Mouse (Mus musculus) neural tube, embryonic 15.5 days (tissue): Measurements from ENCODE around the gene Mctp2. TPM values are rescaled to one million over a fixed set of nuclear protein-coding genes. Genes with fewer than 3 reads are reported as not detected.

ENCODE experiments used
- ATAC-seq: fragments of 200-750 bp; cut with Nextera tagmentation; 2 replicates; pipeline ENCODE4 v1.8.0; 2017; ENCODE audit warnings: mild to moderate bottlenecking, moderate TSS enrichment, moderate library complexity; ENCODE audit not compliant: low FRiP score
- H3K27ac ChIP-seq: fragments of 300-500 bp; sonication (generic); replicated peaks from 2 replicates; pipeline ENCODE4 v1.5.1; 2015; ENCODE audit warnings: mild to moderate bottlenecking, inconsistent platforms
- H3K27me3 ChIP-seq: fragments of 300-500 bp; sonication (generic); replicated peaks from 2 replicates; pipeline ENCODE4 v1.6.1; 2015; ENCODE audit warnings: inconsistent platforms
- H3K36me3 ChIP-seq: fragments of 300-500 bp; sonication (generic); 2 replicates; pipeline ENCODE4 v1.6.1; 2015; ENCODE audit warnings: inconsistent platforms
- H3K4me1 ChIP-seq: fragments of 300-500 bp; sonication (generic); 2 replicates; pipeline ENCODE4 v1.6.1; 2015; ENCODE audit warnings: inconsistent platforms
- H3K4me2 ChIP-seq: fragments of 300-500 bp; sonication (generic); 2 replicates; pipeline ENCODE4 v1.6.1; 2015; ENCODE audit warnings: inconsistent platforms, mild to moderate bottlenecking, moderate library complexity
- H3K4me3 ChIP-seq: fragments of 300-500 bp; sonication (generic); replicated peaks from 2 replicates; pipeline ENCODE4 v1.5.1; 2015; ENCODE audit warnings: mild to moderate bottlenecking, inconsistent platforms
- H3K9ac ChIP-seq: fragments of 300-500 bp; sonication (generic); replicated peaks from 2 replicates; pipeline ENCODE4 v1.6.1; 2015; ENCODE audit warnings: mild to moderate bottlenecking, inconsistent platforms
- H3K9me3 ChIP-seq: fragments of 300-500 bp; sonication (generic); replicated peaks from 2 replicates; pipeline ENCODE4 v1.6.1; 2016; ENCODE audit warnings: inconsistent platforms
- WGBS: fragments of 180-500 bp; shearing (Covaris S2); methylation state at CpG from one replicate; pipeline ENCODE4 v1.1.7; 2015; ENCODE audit warnings: mixed read lengths; 5-methylcytosine and 5-hydroxymethylcytosine counted together
- polyA plus RNA-seq: library from polyadenylated mRNA; unstranded; fragments of >200 nt; fragmentation: Nextera tagmentation; extraction: Ambion mirVana; gene quantifications from 2 replicates; pipeline ENCODE4 v1.2.1, GENCODE M21; 2015

The Mctp2 gene
- polyA plus RNA-seq, 1 experiment from 2014 or later: 1.5 TPM

DNA sequence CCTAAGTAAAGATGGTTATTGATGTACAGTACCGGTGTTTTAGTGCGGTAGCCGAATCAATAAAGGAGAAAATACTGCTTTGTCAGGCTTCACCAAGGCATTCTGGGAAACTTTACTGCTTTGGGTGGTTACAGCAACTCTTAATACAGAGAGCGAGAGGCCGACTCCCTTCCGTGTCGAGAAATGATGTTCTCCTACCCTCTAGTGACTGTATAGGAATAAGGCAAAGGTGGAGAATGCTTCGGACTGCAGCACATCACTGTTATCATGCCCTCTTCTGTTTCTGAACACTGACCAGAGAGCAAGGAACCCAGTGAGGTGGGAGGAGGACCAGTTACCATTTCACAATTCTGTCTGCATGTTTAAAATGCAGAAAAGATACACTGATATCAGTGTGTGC lies 83.9 kb downstream of the Mctp2 start:
- H3K4me3 ChIP-seq: no peak overlapping the region
- peak overlapping the region; percentile 13; the same call in 1 of the 2 replicates for H3K4me2 ChIP-seq
- H3K27me3 ChIP-seq: no peaks in the 10 kb centered on the region
- H3K9ac ChIP-seq: no peak overlapping the region
- no peaks in the 10 kb centered on the region for H3K9me3 ChIP-seq
- H3K36me3 ChIP-seq: no peaks in the 10 kb centered on the region
- no peak for ATAC-seq
- 65% methylated on average over 8 of the region's 8 CpGs for WGBS
- H3K4me1 ChIP-seq: no peaks in the 10 kb centered on the region
- no peak overlapping the region for H3K27ac ChIP-seq

DNA sequence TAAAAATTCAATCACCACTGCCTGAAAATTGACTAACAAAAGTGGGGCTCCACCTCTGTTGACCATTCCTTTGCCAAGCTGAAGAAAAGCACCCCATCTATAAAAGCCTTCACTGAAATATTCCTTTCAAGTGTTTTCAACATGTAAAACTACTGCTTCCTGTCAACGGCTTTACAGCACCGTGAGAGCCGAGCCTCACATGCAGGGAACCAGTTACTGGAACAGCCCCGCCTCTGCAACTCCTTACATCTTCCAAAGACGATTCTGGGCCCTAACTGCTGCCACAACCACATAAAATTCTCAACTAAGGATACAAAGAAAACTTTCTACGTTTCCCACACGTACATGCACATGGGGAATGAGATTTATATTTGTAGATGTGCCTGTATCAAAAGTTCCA lies 88.4 kb downstream of the Mctp2 start:
- no peak overlapping the region for H3K4me3 ChIP-seq
- 56% methylated on average over 7 of the region's 7 CpGs for WGBS
- no peak overlapping the region for H3K27ac ChIP-seq
- no peak overlapping the region for H3K4me2 ChIP-seq
- H3K9me3 ChIP-seq: no peaks in the 10 kb centered on the region
- ATAC-seq: no peak
- H3K9ac ChIP-seq: no peak overlapping the region
- no peaks in the 10 kb centered on the region for H3K36me3 ChIP-seq
- no peaks in the 10 kb centered on the region for H3K4me1 ChIP-seq
- no peaks in the 10 kb centered on the region for H3K27me3 ChIP-seq

DNA sequence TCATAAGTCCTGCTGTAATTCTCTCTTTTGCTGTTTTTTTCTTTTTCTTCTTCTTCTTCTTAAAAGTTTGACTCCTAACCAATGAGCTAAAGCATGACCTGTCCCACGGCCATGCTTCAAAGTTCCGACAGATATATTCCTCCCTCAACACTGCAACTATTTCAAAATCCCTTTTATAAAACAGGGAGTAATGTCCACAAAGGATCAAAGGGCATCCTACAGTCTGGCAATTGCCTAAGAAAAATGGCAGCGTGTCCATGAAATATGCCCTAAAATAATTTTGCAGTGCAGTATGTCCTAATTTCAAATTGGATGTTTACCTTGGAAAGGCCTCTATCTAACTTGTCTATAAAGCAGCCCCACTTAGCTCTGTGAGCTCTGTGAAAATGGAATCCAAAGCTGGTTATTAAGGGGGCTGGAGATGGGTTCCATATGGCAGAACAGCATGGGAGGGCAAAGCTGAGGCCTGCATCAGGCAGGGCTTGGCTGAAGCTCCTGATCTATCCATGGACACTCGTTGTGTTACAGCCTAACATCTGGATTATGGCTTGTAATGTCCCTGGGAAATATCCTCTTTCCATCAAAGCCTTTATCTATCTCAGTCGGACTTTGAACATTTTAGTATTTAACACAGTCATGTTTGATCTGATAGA lies 90.7 kb downstream of the Mctp2 start:
- Histone ChIP-seq H3K4me1 (no peaks in the 10 kb centered on the region), H3K9me3 (no peaks in the 10 kb centered on the region), H3K9ac (no peak overlapping the region), H3K4me2 (no peak overlapping the region), H3K36me3 (no peaks in the 10 kb centered on the region), H3K4me3 (no peak overlapping the region), H3K27ac (no peak overlapping the region), H3K27me3 (no peaks in the 10 kb centered on the region)
- peak; percentile 45; the same call in 1 of the 2 replicates for ATAC-seq
- 78% methylated on average over 5 of the region's 5 CpGs for WGBS

DNA sequence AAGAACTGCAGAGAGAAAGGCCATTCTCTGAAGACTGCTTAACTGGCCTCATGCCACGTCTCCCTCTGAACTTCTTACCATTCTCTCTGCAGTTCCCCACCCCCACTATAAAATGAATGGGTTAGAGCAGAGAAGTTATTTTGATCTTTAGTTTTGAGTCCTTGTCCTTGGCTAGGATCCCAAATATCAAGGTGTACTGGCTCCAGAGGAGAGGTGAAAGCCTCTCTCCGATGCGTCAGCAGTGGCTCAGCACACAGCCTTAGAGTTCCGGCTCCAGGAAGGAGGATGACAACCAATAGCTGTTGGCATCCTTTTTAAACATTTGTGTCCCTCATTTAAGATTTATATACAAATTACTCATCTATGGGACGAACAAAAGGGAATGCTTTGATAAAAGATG lies 96.2 kb downstream of the Mctp2 start:
- no peaks in the 10 kb centered on the region for H3K27me3 ChIP-seq
- H3K27ac ChIP-seq: no peak overlapping the region
- no peak overlapping the region for H3K4me2 ChIP-seq
- 81% methylated on average over 5 of the region's 5 CpGs for WGBS
- no peak for ATAC-seq
- H3K9ac ChIP-seq: no peak overlapping the region
- no peaks in the 10 kb centered on the region for H3K9me3 ChIP-seq
- H3K36me3 ChIP-seq: no peaks in the 10 kb centered on the region
- H3K4me1 ChIP-seq: no peaks in the 10 kb centered on the region
- H3K4me3 ChIP-seq: no peak overlapping the region

DNA sequence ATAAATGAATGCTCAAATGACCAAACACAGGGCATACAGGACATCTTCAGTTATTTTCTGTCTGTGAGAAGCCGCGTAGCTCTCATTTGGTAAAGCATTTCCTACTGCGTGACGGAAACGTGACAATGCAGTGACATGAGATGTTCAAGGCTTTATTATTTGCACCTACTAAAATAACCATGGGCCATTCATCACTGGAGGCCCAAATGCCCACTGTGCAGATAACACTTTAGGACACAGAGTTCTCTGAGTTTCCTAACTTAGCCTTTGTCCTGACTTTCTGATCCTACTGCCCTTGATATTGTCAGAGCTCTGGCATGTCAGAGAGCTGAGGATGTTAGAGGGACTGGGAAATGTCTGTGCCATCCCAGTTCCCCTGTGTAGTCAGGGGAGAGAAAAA lies 97.1 kb downstream of the Mctp2 start:
- H3K36me3 ChIP-seq: no peaks in the 10 kb centered on the region
- no peak overlapping the region for H3K9ac ChIP-seq
- H3K9me3 ChIP-seq: no peaks in the 10 kb centered on the region
- no peaks in the 10 kb centered on the region for H3K4me1 ChIP-seq
- no peak overlapping the region for H3K4me2 ChIP-seq
- no peak for ATAC-seq
- H3K27me3 ChIP-seq: no peaks in the 10 kb centered on the region
- H3K4me3 ChIP-seq: no peak overlapping the region
- no peak overlapping the region for H3K27ac ChIP-seq
- 93% methylated on average over 5 of the region's 5 CpGs for WGBS

GRCm38 (mm10) chr7:72206841-72207240 lies 99.6 kb downstream of the Mctp2 start:
- H3K27ac ChIP-seq: no peak overlapping the region
- no peaks in the 10 kb centered on the region for H3K9me3 ChIP-seq
- 26% methylated on average over 6 of the region's 6 CpGs for WGBS
- no peaks in the 10 kb centered on the region for H3K4me1 ChIP-seq
- H3K36me3 ChIP-seq: no peaks in the 10 kb centered on the region
- H3K4me2 ChIP-seq: no peak overlapping the region
- no peaks in the 10 kb centered on the region for H3K27me3 ChIP-seq
- no peak overlapping the region for H3K4me3 ChIP-seq
- H3K9ac ChIP-seq: no peak overlapping the region
- ATAC-seq: no peak

DNA sequence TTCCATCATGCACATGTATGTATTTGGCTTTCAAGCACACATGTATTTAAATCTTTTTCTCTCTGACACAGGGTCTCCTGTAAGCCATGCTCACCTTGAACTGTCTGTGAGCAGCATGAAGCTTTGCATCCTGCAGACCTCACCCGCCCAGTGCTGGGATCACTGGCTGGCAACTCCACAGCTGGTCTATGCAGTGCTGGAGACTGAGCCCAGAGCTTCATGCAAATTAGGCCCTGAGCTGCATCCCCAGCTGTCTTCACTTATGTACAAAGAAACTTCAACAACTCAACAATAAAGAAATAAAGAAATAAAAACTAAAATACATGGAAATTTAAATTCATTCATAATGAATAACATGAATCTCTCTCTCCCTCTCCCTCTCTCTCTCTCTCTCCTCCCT lies 110.7 kb downstream of the Mctp2 start:
- H3K36me3 ChIP-seq: no peaks in the 10 kb centered on the region
- no peaks in the 10 kb centered on the region for H3K27me3 ChIP-seq
- peaks cover 5% of the 10 kb centered on the region for H3K4me1 ChIP-seq
- no peak overlapping the region for H3K9ac ChIP-seq
- no peak overlapping the region for H3K4me3 ChIP-seq
- no peak overlapping the region for H3K27ac ChIP-seq
- no peak for ATAC-seq
- 90% methylated on average over 1 of the region's 1 CpGs for WGBS
- H3K4me2 ChIP-seq: no peak overlapping the region
- no peaks in the 10 kb centered on the region for H3K9me3 ChIP-seq

- WGBS: 66% methylated on average over 1 of the region's 1 CpGs
- Histone ChIP-seq H3K4me2 (no peak overlapping the region), H3K27me3 (no peaks in the 10 kb centered on the region), H3K27ac (no peak overlapping the region), H3K4me1 (no peaks in the 10 kb centered on the region), H3K9me3 (no peaks in the 10 kb centered on the region), H3K9ac (no peak overlapping the region), H3K36me3 (no peaks in the 10 kb centered on the region), H3K4me3 (no peak overlapping the region)
- ATAC-seq: no peak
Measured at GRCm38 (mm10) chr7:72193304-72193703, 113.1 kb downstream of the Mctp2 start.

DNA sequence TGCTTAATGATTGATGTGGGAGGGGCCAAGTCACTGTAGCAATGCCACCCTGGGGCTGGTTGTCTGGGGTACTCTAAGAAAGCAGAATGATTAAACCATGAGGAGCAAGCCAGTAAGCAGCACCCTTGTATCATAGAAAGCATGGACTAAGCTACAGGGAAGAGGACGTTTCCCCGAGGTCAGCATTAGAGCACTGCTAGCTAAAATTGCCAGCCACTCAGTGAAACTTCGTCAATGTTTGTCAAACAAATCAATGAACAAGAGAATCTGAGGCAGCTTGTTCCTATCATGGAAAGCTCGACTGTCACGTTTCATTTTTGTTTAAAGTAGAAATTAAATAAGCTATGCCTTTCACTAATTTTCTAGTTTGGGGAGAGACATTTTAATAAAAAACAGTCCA lies 124.8 kb downstream of the Mctp2 start:
- 0 out of 2 replicates have a peak, but pooled peaks cover 2% of the 10 kb centered on the region for H3K4me1 ChIP-seq
- H3K4me2 ChIP-seq: no peak overlapping the region
- H3K27me3 ChIP-seq: no peaks in the 10 kb centered on the region
- no peak overlapping the region for H3K4me3 ChIP-seq
- H3K36me3 ChIP-seq: no peaks in the 10 kb centered on the region
- no peak overlapping the region for H3K9ac ChIP-seq
- H3K9me3 ChIP-seq: no peaks in the 10 kb centered on the region
- no peak for ATAC-seq
- H3K27ac ChIP-seq: no peak overlapping the region
- 88% methylated on average over 5 of the region's 5 CpGs for WGBS

- Histone ChIP-seq H3K27me3 (no peaks in the 10 kb centered on the region), H3K36me3 (no peaks in the 10 kb centered on the region), H3K9ac (no peak overlapping the region), H3K4me3 (no peak overlapping the region), H3K27ac (no peak overlapping the region), H3K4me1 (no peaks in the 10 kb centered on the region), H3K9me3 (no peaks in the 10 kb centered on the region), H3K4me2 (no peak overlapping the region)
- ATAC-seq: no peak
- 84% methylated on average over 2 of the region's 2 CpGs for WGBS
Measured at GRCm38 (mm10) chr7:72169320-72169719, 137.1 kb downstream of the Mctp2 start.

DNA sequence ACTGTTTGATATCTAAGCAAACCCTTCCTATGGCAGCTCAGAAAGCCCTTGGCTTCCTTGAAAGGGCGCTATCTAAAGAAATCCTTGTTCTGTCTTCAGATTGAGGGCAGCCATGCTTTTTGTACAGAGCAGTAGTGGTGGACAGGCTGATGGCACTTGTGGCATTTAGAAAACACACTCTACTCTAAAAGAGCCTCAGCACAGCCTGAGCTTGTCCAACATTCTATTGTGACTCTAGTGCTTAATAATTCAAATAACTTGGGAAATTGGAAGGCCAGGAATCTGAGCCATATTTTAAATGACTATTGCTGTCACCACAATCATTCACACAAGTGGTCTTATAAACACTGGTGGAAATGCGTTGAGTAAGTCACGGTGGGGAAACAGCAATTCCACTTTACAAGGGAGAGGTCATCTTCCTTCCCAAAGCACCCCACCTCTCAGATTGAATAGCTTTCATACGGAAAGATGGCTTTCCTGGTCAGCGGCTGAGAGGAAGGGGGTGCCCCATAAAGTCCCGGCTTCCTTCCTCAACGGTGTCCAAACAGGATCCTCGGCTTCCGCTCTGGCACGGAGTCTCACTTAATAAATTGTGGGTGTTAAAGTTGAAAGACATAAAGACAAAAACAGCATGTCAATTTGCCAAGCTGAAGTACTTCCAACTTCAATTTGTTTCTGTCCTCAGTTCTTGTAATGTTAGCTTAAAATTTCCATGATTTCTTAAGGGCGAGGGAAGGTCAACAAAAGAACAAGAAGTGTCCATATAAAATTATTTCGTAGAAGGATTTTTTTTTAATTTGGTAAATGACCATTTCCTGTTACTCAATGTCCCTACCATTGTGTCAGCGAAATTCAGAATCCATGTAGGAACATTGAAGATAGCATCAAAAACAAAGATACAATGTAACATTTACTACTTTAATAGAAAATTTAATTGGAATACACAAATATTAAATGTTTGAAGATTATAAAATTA lies 140.4 kb downstream of the Mctp2 start:
- ATAC-seq: no peak
- 75% methylated on average over 13 of the region's 13 CpGs for WGBS

GRCm38 (mm10) chr7:72162256-72162655 lies 144.2 kb downstream of the Mctp2 start:
- H3K4me2 ChIP-seq: no peak overlapping the region
- no peaks in the 10 kb centered on the region for H3K9me3 ChIP-seq
- no peaks in the 10 kb centered on the region for H3K36me3 ChIP-seq
- no peak overlapping the region for H3K4me3 ChIP-seq
- no peak overlapping the region for H3K9ac ChIP-seq
- no peaks in the 10 kb centered on the region for H3K4me1 ChIP-seq
- H3K27me3 ChIP-seq: no peaks in the 10 kb centered on the region
- no peak for ATAC-seq
- WGBS: 0% methylated on average over 1 of the region's 1 CpGs
- H3K27ac ChIP-seq: no peak overlapping the region

More for the DNA sequence above, 140.4 kb downstream of the Mctp2 start:
- Histone ChIP-seq H3K4me3 (no peak overlapping the region), H3K4me2 (no peak overlapping the region), H3K27ac (no peak overlapping the region), H3K4me1 (no peaks in the 10 kb centered on the region), H3K36me3 (no peaks in the 10 kb centered on the region), H3K9me3 (no peaks in the 10 kb centered on the region), H3K9ac (no peak overlapping the region), H3K27me3 (no peaks in the 10 kb centered on the region)
